Mouse (Mus musculus): Measurements from ENCODE around the gene S1pr4. TPM values are rescaled to one million over a fixed set of nuclear protein-coding genes. Genes with fewer than 3 reads are reported as not detected.

Gene S1pr4
- polyA plus RNA-seq, 1 experiment from 2014 or later = 0.72 TPM

- Histone ChIP-seq H3K9ac (replicated peaks; ENCODE audit: low read depth, low read length) (no peak overlapping the region), H3K4me3 (ENCODE audit: low read depth, low read length) (no peak overlapping the region), H3K27ac (ENCODE audit: low read length) (no peak overlapping the region), H3K36me3 (ENCODE audit: control insufficient read depth, insufficient read depth, low read length) (peaks cover 42% of the 10 kb centered on the region), H3K27me3 (ENCODE audit: control insufficient read depth, insufficient read depth, low read length) (no peaks in the 10 kb centered on the region), H3K9me3 (ENCODE audit: control insufficient read depth, low read depth, low read length) (no peaks in the 10 kb centered on the region), H3K4me1 (ENCODE audit: control insufficient read depth, insufficient read depth, low read length) (peaks cover 12% of the 10 kb centered on the region), H3K4me2 (replicated peaks; ENCODE audit: low read depth, low read length) (no peak overlapping the region)
- 82% methylated on average over 8 of the region's 8 CpGs for WGBS
- no peak for ATAC-seq (ENCODE audit: insufficient number of reproducible peaks, insufficient read depth, low FRiP score, low read depth)
These were observed 6.2 kb downstream of the S1pr4 start for GRCm38 (mm10) chr10:81493601-81494220.

- no peak overlapping the region for H3K9ac ChIP-seq (replicated peaks; ENCODE audit: low read depth, low read length)
- peaks cover 52% of the 10 kb centered on the region for H3K36me3 ChIP-seq (ENCODE audit: control insufficient read depth, insufficient read depth, low read length)
These were observed 7.2 kb downstream of the S1pr4 start for GRCm38 (mm10) chr10:81492606-81493240.

GRCm38 (mm10) chr10:81491018-81491417 is 8.9 kb downstream of the S1pr4 start:
- H3K27ac ChIP-seq (ENCODE audit: low read length) = no peak overlapping the region
- no peak overlapping the region for H3K4me2 ChIP-seq (replicated peaks; ENCODE audit: low read depth, low read length)
- H3K9ac ChIP-seq (replicated peaks; ENCODE audit: low read depth, low read length) = no peak overlapping the region
- ATAC-seq (ENCODE audit: insufficient number of reproducible peaks, insufficient read depth, low FRiP score, low read depth) = no peak
- peaks cover 62% of the 10 kb centered on the region for H3K36me3 ChIP-seq (ENCODE audit: control insufficient read depth, insufficient read depth, low read length)
- H3K4me3 ChIP-seq (ENCODE audit: low read depth, low read length) = no peak overlapping the region
- H3K4me1 ChIP-seq (ENCODE audit: control insufficient read depth, insufficient read depth, low read length) = peaks cover 12% of the 10 kb centered on the region
- H3K9me3 ChIP-seq (ENCODE audit: control insufficient read depth, low read depth, low read length) = no peaks in the 10 kb centered on the region
- WGBS = 90% methylated on average over 9 of the region's 9 CpGs
- H3K27me3 ChIP-seq (ENCODE audit: control insufficient read depth, insufficient read depth, low read length) = no peaks in the 10 kb centered on the region

More at GRCm38 (mm10) chr10:81492606-81493240, 7.2 kb downstream of the S1pr4 start:
- Histone ChIP-seq H3K4me3 (ENCODE audit: low read depth, low read length) (no peak overlapping the region), H3K4me2 (replicated peaks; ENCODE audit: low read depth, low read length) (no peak overlapping the region), H3K4me1 (ENCODE audit: control insufficient read depth, insufficient read depth, low read length) (peaks cover 12% of the 10 kb centered on the region), H3K27ac (ENCODE audit: low read length) (no peak overlapping the region), H3K27me3 (ENCODE audit: control insufficient read depth, insufficient read depth, low read length) (no peaks in the 10 kb centered on the region), H3K9me3 (ENCODE audit: control insufficient read depth, low read depth, low read length) (no peaks in the 10 kb centered on the region)
- WGBS = 91% methylated on average over 11 of the region's 11 CpGs
- ATAC-seq (ENCODE audit: insufficient number of reproducible peaks, insufficient read depth, low FRiP score, low read depth) = no peak

GRCm38 (mm10) chr10:81489941-81490340 is 10.0 kb downstream of the S1pr4 start:
- 77% methylated on average over 14 of the region's 14 CpGs for WGBS
- ATAC-seq (ENCODE audit: insufficient number of reproducible peaks, insufficient read depth, low FRiP score, low read depth) = no peak

GRCm38 (mm10) chr10:81488081-81488480 is 11.9 kb downstream of the S1pr4 start:
- Histone ChIP-seq H3K4me2 (replicated peaks; ENCODE audit: low read depth, low read length) (no peak overlapping the region), H3K9me3 (ENCODE audit: control insufficient read depth, low read depth, low read length) (no peaks in the 10 kb centered on the region), H3K27ac (ENCODE audit: low read length) (no peak overlapping the region), H3K27me3 (ENCODE audit: control insufficient read depth, insufficient read depth, low read length) (no peaks in the 10 kb centered on the region), H3K4me3 (ENCODE audit: low read depth, low read length) (no peak overlapping the region), H3K36me3 (ENCODE audit: control insufficient read depth, insufficient read depth, low read length) (peaks cover 61% of the 10 kb centered on the region), H3K4me1 (ENCODE audit: control insufficient read depth, insufficient read depth, low read length) (no peaks in the 10 kb centered on the region), H3K9ac (replicated peaks; ENCODE audit: low read depth, low read length) (no peak overlapping the region)
- WGBS = 82% methylated on average over 11 of the region's 11 CpGs
- no peak for ATAC-seq (ENCODE audit: insufficient number of reproducible peaks, insufficient read depth, low FRiP score, low read depth)

More at GRCm38 (mm10) chr10:81489941-81490340, 10.0 kb downstream of the S1pr4 start:
- H3K9me3 ChIP-seq (ENCODE audit: control insufficient read depth, low read depth, low read length) = no peaks in the 10 kb centered on the region
- no peak overlapping the region for H3K4me2 ChIP-seq (replicated peaks; ENCODE audit: low read depth, low read length)
- H3K27me3 ChIP-seq (ENCODE audit: control insufficient read depth, insufficient read depth, low read length) = no peaks in the 10 kb centered on the region
- H3K4me1 ChIP-seq (ENCODE audit: control insufficient read depth, insufficient read depth, low read length) = peaks cover 7% of the 10 kb centered on the region
- peaks cover 62% of the 10 kb centered on the region for H3K36me3 ChIP-seq (ENCODE audit: control insufficient read depth, insufficient read depth, low read length)
- no peak overlapping the region for H3K27ac ChIP-seq (ENCODE audit: low read length)
- no peak overlapping the region for H3K9ac ChIP-seq (replicated peaks; ENCODE audit: low read depth, low read length)
- H3K4me3 ChIP-seq (ENCODE audit: low read depth, low read length) = no peak overlapping the region

GRCm38 (mm10) chr10:81486496-81486895 is 13.4 kb downstream of the S1pr4 start:
- Histone ChIP-seq H3K4me3 (ENCODE audit: low read depth, low read length) (no peak overlapping the region), H3K36me3 (ENCODE audit: control insufficient read depth, insufficient read depth, low read length) (peaks cover 46% of the 10 kb centered on the region)
- 88% methylated on average over 10 of the region's 10 CpGs for WGBS

GRCm38 (mm10) chr10:81485479-81486018 is 14.4 kb downstream of the S1pr4 start:
- ATAC-seq (ENCODE audit: insufficient number of reproducible peaks, insufficient read depth, low FRiP score, low read depth) = no peak
- H3K4me2 ChIP-seq (replicated peaks; ENCODE audit: low read depth, low read length) = no peak overlapping the region
- H3K4me3 ChIP-seq (ENCODE audit: low read depth, low read length) = no peak overlapping the region
- H3K36me3 ChIP-seq (ENCODE audit: control insufficient read depth, insufficient read depth, low read length) = peaks cover 37% of the 10 kb centered on the region
- 72% methylated on average over 7 of the region's 7 CpGs for WGBS
- H3K9me3 ChIP-seq (ENCODE audit: control insufficient read depth, low read depth, low read length) = no peaks in the 10 kb centered on the region
- H3K27me3 ChIP-seq (ENCODE audit: control insufficient read depth, insufficient read depth, low read length) = 0 out of 2 replicates have a peak, but pooled peaks cover 4% of the 10 kb centered on the region
- H3K4me1 ChIP-seq (ENCODE audit: control insufficient read depth, insufficient read depth, low read length) = no peaks in the 10 kb centered on the region
- no peak overlapping the region for H3K9ac ChIP-seq (replicated peaks; ENCODE audit: low read depth, low read length)
- no peak overlapping the region for H3K27ac ChIP-seq (ENCODE audit: low read length)

More at GRCm38 (mm10) chr10:81486496-81486895, 13.4 kb downstream of the S1pr4 start:
- Histone ChIP-seq H3K27ac (ENCODE audit: low read length) (no peak overlapping the region), H3K27me3 (ENCODE audit: control insufficient read depth, insufficient read depth, low read length) (0 out of 2 replicates have a peak, but pooled peaks cover 4% of the 10 kb centered on the region), H3K9me3 (ENCODE audit: control insufficient read depth, low read depth, low read length) (no peaks in the 10 kb centered on the region), H3K9ac (replicated peaks; ENCODE audit: low read depth, low read length) (no peak overlapping the region), H3K4me2 (replicated peaks; ENCODE audit: low read depth, low read length) (no peak overlapping the region), H3K4me1 (ENCODE audit: control insufficient read depth, insufficient read depth, low read length) (no peaks in the 10 kb centered on the region)
- ATAC-seq (ENCODE audit: insufficient number of reproducible peaks, insufficient read depth, low FRiP score, low read depth) = no peak

- H3K27me3 ChIP-seq (ENCODE audit: control insufficient read depth, insufficient read depth, low read length) = 0 out of 2 replicates have a peak, but pooled peaks cover 4% of the 10 kb centered on the region
- WGBS = 21% methylated on average over 2 of the region's 2 CpGs
- H3K27ac ChIP-seq (ENCODE audit: low read length) = no peak overlapping the region
- H3K36me3 ChIP-seq (ENCODE audit: control insufficient read depth, insufficient read depth, low read length) = peaks cover 32% of the 10 kb centered on the region
- H3K9ac ChIP-seq (replicated peaks; ENCODE audit: low read depth, low read length) = no peak overlapping the region
- no peak overlapping the region for H3K4me2 ChIP-seq (replicated peaks; ENCODE audit: low read depth, low read length)
- no peak for ATAC-seq (ENCODE audit: insufficient number of reproducible peaks, insufficient read depth, low FRiP score, low read depth)
- H3K9me3 ChIP-seq (ENCODE audit: control insufficient read depth, low read depth, low read length) = no peaks in the 10 kb centered on the region
- no peaks in the 10 kb centered on the region for H3K4me1 ChIP-seq (ENCODE audit: control insufficient read depth, insufficient read depth, low read length)
- no peak overlapping the region for H3K4me3 ChIP-seq (ENCODE audit: low read depth, low read length)
These were observed 14.9 kb downstream of the S1pr4 start for GRCm38 (mm10) chr10:81485060-81485449.

Measured in stomach, embryonic 14.5 days (tissue).